Mouse (Mus musculus) spleen, adult 2 months (tissue): Measurements from ENCODE around the gene 9130213A22Rik.

Experiments used
- CTCF ChIP-seq: fragments of 200-500 bp; IDR thresholded peaks from 2 replicates; pipeline ENCODE4 v1.5.1; 2011; ENCODE audit warnings: mild to moderate bottlenecking, inconsistent platforms; ENCODE audit not compliant: insufficient read depth, insufficient read length, insufficient replicate concordance; ENCODE audit errors: extremely low read depth
- POLR2A ChIP-seq: fragments of 200-500 bp; IDR thresholded peaks from 2 replicates; pipeline ENCODE4 v1.6.1; 2011; ENCODE audit warnings: low read depth, low read length, inconsistent platforms

DNA sequence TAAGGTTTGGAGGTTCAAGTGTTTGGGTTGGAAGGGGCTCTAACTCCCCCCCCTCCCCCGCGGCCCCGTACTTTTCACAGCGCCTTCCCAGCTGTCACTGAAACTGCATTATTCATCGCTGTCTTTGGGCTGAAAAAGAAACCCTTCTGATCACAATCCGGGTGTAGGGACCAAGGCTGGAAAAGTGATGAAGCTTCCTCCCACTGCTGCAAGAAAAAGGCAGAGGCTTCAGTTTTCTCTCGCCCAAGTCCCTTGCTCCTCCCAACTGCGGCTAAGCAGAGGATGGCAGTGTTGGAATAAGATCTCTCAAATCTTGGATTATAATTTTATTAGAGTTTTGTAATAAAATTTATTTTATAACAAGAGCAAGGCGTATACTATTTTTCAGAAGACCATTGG lies 49.7 kb downstream of the 9130213A22Rik start:
- no peak for TF ChIP-seq POLR2A
- TF ChIP-seq CTCF: no peak
